Mouse (Mus musculus) naive thymus-derived CD4-positive, alpha-beta T cell, adult 2 months (primary cell): ENCODE measurements around the gene Smap1.

Source experiments
- DNase-seq: peaks from one replicate; pipeline ENCODE4 v3.0.0-alpha.2; 2011; ENCODE audit warnings: low read depth

Smap1 gene

DNA sequence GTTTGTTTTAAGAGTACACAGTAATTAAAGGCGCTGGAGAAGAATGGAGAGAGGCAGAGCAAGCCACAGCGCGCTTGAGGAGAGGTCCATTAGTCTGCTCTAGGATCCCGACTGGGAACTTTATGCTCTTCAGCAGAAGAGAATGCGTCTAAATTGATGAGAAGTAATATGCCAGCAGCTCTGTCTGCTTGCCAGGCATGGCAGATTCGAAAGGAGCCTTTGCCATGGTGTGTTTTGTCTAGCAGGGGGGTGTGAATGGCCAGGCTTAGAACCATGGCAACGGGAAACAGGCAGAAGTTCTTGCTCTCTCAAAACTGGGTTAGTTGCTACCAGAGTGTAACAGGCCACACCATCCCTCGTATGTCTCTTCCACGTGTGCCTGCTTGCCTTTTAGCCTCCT, 87.3 kb downstream of the Smap1 start:
- DNase-seq, result no peak

DNA sequence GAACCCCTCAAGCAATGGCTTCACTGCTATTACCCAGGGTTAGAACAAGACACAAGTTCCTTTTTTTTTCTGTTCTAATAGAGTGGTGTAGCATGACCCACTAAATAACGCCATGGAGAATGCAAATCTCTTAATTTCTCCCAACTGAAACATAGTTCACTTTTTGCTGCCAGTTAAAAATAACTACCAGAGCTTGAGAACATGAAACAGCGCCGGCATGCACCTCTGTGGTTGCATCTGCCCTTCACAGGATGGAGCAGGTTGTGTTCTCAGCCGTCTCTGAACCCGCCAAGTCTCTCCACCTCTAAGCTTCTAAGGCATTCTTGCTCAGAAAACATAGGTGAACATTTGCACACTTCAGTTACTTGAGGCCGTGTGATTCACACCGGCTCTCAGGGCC, 87.9 kb downstream of the Smap1 start:
- DNase-seq, result no peak

DNA sequence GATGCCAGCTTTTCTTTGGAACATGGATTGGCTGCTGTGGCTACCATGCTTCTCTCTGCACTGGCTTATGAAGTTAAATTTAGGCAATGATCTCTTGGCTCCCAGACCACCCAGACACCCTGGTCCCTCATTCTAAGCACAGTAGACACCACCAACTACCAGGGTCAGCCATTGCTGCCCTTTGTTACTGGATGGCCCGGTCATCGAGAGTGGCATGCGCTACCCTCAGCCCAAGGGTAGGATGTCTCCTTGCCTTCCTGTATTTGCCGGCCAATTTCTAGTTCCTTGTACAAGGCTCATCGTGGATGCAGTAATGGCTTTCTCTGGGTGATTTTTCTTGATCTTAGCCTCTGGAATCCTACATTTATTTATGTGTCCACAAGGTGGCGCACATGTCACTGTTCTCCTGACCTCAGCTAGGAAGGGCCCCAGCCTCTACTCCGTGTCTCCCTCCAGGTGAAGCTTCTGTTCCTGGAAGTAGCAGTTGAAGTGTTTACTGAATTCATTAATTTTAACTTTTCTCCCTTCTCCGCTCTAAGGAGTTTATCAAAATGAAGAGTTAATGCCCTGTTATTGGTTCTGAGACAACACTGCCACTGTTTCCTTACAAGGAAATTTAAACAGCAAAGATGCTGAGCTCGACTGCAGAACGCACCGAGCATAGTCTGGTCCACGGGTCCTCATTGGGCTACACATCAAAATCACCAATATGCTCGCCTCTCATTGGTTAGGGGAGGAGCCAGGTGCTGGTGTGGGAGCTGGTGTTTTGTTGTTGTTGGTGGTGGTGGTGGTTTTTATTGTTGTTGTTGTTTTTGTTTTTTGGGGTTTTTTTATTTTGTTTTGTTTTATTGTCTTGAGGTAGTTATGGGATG, 95.0 kb downstream of the Smap1 start:
- peak; percentile 64 for DNase-seq

DNA sequence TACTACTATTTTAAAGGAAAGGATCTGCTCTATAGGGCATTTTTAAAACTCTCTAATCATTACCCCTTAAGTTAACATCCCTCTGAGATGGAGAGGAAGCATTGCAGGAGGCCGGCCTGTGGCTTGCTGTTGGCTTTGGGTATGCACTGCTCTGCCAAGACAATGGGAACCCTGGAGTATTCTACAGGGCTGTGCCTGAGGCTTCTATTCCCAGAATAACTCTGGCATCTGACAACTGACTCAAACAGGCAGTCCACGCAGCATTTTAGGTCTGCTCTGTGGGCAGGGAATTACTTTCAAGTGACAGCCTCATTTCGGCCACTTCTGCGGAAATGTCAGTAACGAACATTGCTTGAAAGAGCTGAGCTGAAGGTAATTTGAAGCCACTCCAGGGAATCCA, 100.5 kb downstream of the Smap1 start:
- no peak for DNase-seq

DNA sequence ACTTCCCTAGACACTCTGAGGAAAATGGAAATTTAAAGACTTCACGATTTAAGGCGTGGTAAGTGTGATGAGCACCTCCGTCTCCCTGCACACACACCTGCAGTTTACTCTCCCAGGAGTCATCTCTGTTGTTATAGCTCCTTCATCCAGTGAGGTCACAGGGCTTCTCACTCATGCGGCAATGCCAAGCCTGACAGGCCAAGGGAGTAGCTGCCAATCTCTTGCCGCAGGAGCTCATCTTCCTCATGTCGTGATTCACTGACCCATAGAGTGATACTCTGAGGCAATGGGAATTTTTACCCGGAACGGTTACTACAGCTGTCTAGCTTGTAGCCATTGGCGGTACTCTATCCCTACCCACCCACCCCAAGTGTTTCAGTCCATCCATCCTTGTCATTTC, 123.8 kb downstream of the Smap1 start:
- DNase-seq, result no peak
